Mouse (Mus musculus) ES-E14 (cell line): ENCODE results near the gene Adora2a. TPM values are rescaled to one million over a fixed set of nuclear protein-coding genes. Genes with fewer than 3 reads are reported as not detected.

Experiments used
- DNase-seq: peaks from one replicate; pipeline ENCODE4 v3.0.0-alpha.2; 2013; ENCODE audit warnings: low read depth, low spot score
- H3K27ac ChIP-seq: 2 replicates; pipeline ENCODE4 v1.5.1; 2012; ENCODE audit warnings: low read depth, mild to moderate bottlenecking, low read length, moderate library complexity, mixed read lengths; ENCODE audit not compliant: poor library complexity, insufficient read depth, severe bottlenecking
- H3K36me3 ChIP-seq: 2 replicates; pipeline ENCODE4 v1.6.1; 2012; ENCODE audit warnings: mild to moderate bottlenecking, low read length, moderate library complexity, mixed read lengths; ENCODE audit not compliant: control insufficient read depth, poor library complexity, insufficient read depth, severe bottlenecking
- H3K4me1 ChIP-seq, 2 experiments: fragments of 150-350 bp in 1 of 2; sonication (generic) in 1 of 2; 2 replicates each; pipeline ENCODE4 v1.6.1; 2012; ENCODE audit warnings: low read length in 2 of 2, mild to moderate bottlenecking in 1 of 2, mixed read lengths in 1 of 2; ENCODE audit not compliant: control insufficient read depth in 2 of 2, insufficient read depth in 2 of 2, poor library complexity in 1 of 2
- H3K4me3 ChIP-seq, 2 experiments: fragments of 150-350 bp in 1 of 2; sonication (generic) in 1 of 2; 2 replicates each; pipeline ENCODE4 v1.5.1; 2012; ENCODE audit warnings: low read length in 2 of 2, low read depth in 1 of 2, mild to moderate bottlenecking in 1 of 2, mixed read lengths in 1 of 2; ENCODE audit not compliant: insufficient read depth in 1 of 2, poor library complexity in 1 of 2, severe bottlenecking in 1 of 2
- H3K9ac ChIP-seq: 2 replicates; pipeline ENCODE4 v1.6.1; 2012; ENCODE audit warnings: low read depth, mild to moderate bottlenecking, low read length, mixed read lengths; ENCODE audit not compliant: poor library complexity, insufficient read depth, severe bottlenecking
- H3K9me3 ChIP-seq: fragments of 150-350 bp; sonication (generic); 2 replicates; pipeline ENCODE4 v1.6.1; 2012; ENCODE audit warnings: low read depth, mild to moderate bottlenecking, low read length; ENCODE audit not compliant: control insufficient read depth, insufficient read depth
- CHD2 ChIP-seq: IDR thresholded peaks from 2 replicates; pipeline ENCODE4 v1.6.1; 2014; ENCODE audit warnings: mild to moderate bottlenecking, low read depth, low read length, inconsistent platforms
- HCFC1 ChIP-seq: IDR thresholded peaks from 2 replicates; pipeline ENCODE4 v1.6.1; 2012; ENCODE audit warnings: low read length, inconsistent platforms, borderline replicate concordance; ENCODE audit not compliant: insufficient read depth
- MAFK ChIP-seq: IDR thresholded peaks from 2 replicates; pipeline ENCODE4 v1.6.1; 2014; ENCODE audit warnings: mild to moderate bottlenecking, low read depth, low read length, inconsistent platforms; ENCODE audit not compliant: insufficient read depth
- ZC3H11A ChIP-seq: IDR thresholded peaks from 2 replicates; pipeline ENCODE4 v1.6.1; 2012; ENCODE audit warnings: low read depth, mild to moderate bottlenecking, inconsistent platforms, low read length, borderline replicate concordance
- ZNF384 ChIP-seq: IDR thresholded peaks from 2 replicates; pipeline ENCODE4 v1.6.1; 2012; ENCODE audit warnings: low read depth, low read length, inconsistent platforms
- in situ Hi-C, 2 experiments: fragments of 600-800 bp; cut with MboI; formaldehyde crosslinking; loops; one replicate each; pipeline ENCODE4 v1.15.1; 2025; ENCODE audit warnings: low sequenced_read_pairs in 2 of 2, inconsistent platforms in 1 of 2; ENCODE audit not compliant: unreplicated experiment in 2 of 2
- total RNA-seq: library from RNA; depleted of rRNA; stranded (reverse); fragments of 300-350 nt; gene quantifications from 2 replicates; pipeline ENCODE4 v1.2.3, GENCODE M21; 2012; rRNA removed

The Adora2a gene
- total RNA-seq, result 0.58 and 1.1 TPM in 2 replicates

DNA sequence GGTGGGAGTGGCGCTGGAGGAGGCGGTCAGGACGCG lies at the start of gene Adora2a:
Gene Adora2a, plus strand, starts transcription at position 6 of the 36 bp plus-strand sequence.
- in situ Hi-C loops, result no loop called here
- Histone ChIP-seq H3K9me3 (no peaks in the 10 kb centered on the region), H3K4me3 (peak within 1 kb of the TSS; percentile 74 to 76), H3K27ac (no peak within 1 kb of the TSS), H3K4me1 (peaks cover 0 to 3% of the 10 kb centered on the region in 2 experiments; a peak in 1 of 4 replicates), H3K9ac (peak within 1 kb of the TSS; percentile 63), H3K36me3 (no peaks in the 10 kb centered on the region)
- TF ChIP-seq ZNF384 (no peak), MAFK (no peak), HCFC1 (no peak), CHD2 (no peak), ZC3H11A (no peak)
- no peak for DNase-seq

- Histone ChIP-seq H3K36me3 (peaks cover 9% of the 10 kb centered on the region), H3K27ac (no peak overlapping the region), H3K4me3 (no peak overlapping the region), H3K4me1 (peaks cover 0 to 6% of the 10 kb centered on the region in 2 experiments; a peak in 2 of 4 replicates), H3K9me3 (no peaks in the 10 kb centered on the region), H3K9ac (no peak overlapping the region)
- no peak for DNase-seq
- in situ Hi-C loops, result no loop called here
- TF ChIP-seq ZNF384, result no peak
- no peak for TF ChIP-seq ZC3H11A
- no peak for TF ChIP-seq HCFC1
- TF ChIP-seq MAFK, result no peak
- TF ChIP-seq CHD2, result no peak
These were observed 43.7 kb upstream of the Adora2a start for GRCm38 (mm10) chr10:75273020-75273419.

- Histone ChIP-seq H3K4me3 (no peak overlapping the region), H3K9me3 (no peaks in the 10 kb centered on the region), H3K9ac (no peak overlapping the region), H3K27ac (no peak overlapping the region), H3K36me3 (peaks cover 14% of the 10 kb centered on the region), H3K4me1 (peaks cover 0 to 8% of the 10 kb centered on the region in 2 experiments; a peak in 2 of 4 replicates)
- TF ChIP-seq ZNF384 (no peak), CHD2 (no peak), HCFC1 (no peak), ZC3H11A (no peak), MAFK (no peak)
- DNase-seq, result no peak
- in situ Hi-C loops, result no loop called here
These were observed 40.2 kb upstream of the Adora2a start for GRCm38 (mm10) chr10:75276427-75277013.

GRCm38 (mm10) chr10:75277501-75277900 lies 39.2 kb upstream of the Adora2a start:
- Histone ChIP-seq H3K27ac (no peak overlapping the region), H3K9me3 (no peaks in the 10 kb centered on the region), H3K9ac (no peak overlapping the region), H3K4me1 (peaks cover 0 to 8% of the 10 kb centered on the region in 2 experiments; a peak in 2 of 4 replicates), H3K4me3 (no peak overlapping the region), H3K36me3 (peaks cover 14% of the 10 kb centered on the region)
- no peak for TF ChIP-seq HCFC1
- TF ChIP-seq CHD2, result no peak
- no peak for TF ChIP-seq MAFK
- no peak for TF ChIP-seq ZC3H11A
- TF ChIP-seq ZNF384, result no peak
- DNase-seq, result no peak
- in situ Hi-C loops, result no loop called here

- in situ Hi-C loops, result no loop called here
- H3K4me1 ChIP-seq, result peaks cover 2 to 5% of the 10 kb centered on the region in 2 experiments; a peak in 3 of 4 replicates
- H3K36me3 ChIP-seq, result peaks cover 5% of the 10 kb centered on the region; the same call in 1 of the 2 replicates
- TF ChIP-seq CHD2 (no peak), ZC3H11A (no peak), MAFK (no peak)
- no peak overlapping the region for H3K9ac ChIP-seq
- no peak overlapping the region for H3K27ac ChIP-seq
- no peak for DNase-seq
- no peaks in the 10 kb centered on the region for H3K9me3 ChIP-seq
- no peak overlapping the region for H3K4me3 ChIP-seq
These were observed 34.0 kb upstream of the Adora2a start for GRCm38 (mm10) chr10:75282648-75283047.
